In genomic region chr17:47622912-47623554, GRCm38 (mm10) we compare ENCODE assay signal across 22 mouse cellular contexts. TPM values are rescaled to one million over a fixed set of nuclear protein-coding genes. Genes with fewer than 3 reads are reported as not detected.
DNase-seq lines count a peak whose midpoint lies in the region; TF ChIP-seq lines count a peak whose summit lies in the region.
"Had no signal": no experiment of that assay in that cellular context is flagged by ENCODE, and none has a peak within 500 bp of the region (broad histone marks: within the 10 kb centered on the region; RNA-seq: fewer than 3 reads in every experiment).

No protein-coding gene starts in this region.

- peak; percentile 63 for DNase-seq in gastrocnemius, adult 2 months
- no peak for DNase-seq in gastrocnemius, postnatal 10 days
- peak; percentile 61 for DNase-seq in heart, embryonic 10.5 days (ENCODE audit: low spot score)
- no peak for DNase-seq in heart, postnatal 25 days (ENCODE audit: low spot score)
- DNase-seq in gastrocnemius, postnatal 25 days = peak; percentile 28
- DNase-seq in skeletal muscle tissue, adult 2 months (ENCODE audit: low read depth, low spot score) = peak; percentile 24
- no peak for DNase-seq in adrenal gland, postnatal 10 days
- DNase-seq: adrenal gland, adult 2 months; adrenal gland, postnatal 25 days; cerebellum, adult 18-20 months; cerebellum, adult 9-10 months; cerebellum, postnatal 14 days; forebrain, postnatal 0 days; heart, postnatal 4 days; kidney, adult 18-20 months; kidney, adult 9 months had no signal

- no peak for TF ChIP-seq CTCF in gastrocnemius, adult 2 months (IDR thresholded peaks at IDR 0.05)

- H3K27ac ChIP-seq in gastrocnemius, adult 2 months = peak overlapping the region; percentile 46
- H3K27ac ChIP-seq in heart, embryonic 10.5 days = no peak overlapping the region
- H3K27ac ChIP-seq: embryonic facial prominence, embryonic 12.5 days; forebrain, embryonic 10.5 days; forebrain, embryonic 13.5 days; heart, adult 2 months; hindbrain, embryonic 14.5 days; hindbrain, postnatal 0 days had no signal

- H3K4me3 ChIP-seq in gastrocnemius, adult 2 months = no peak overlapping the region
- no peak overlapping the region for H3K4me3 ChIP-seq in heart, embryonic 10.5 days
- H3K4me3 ChIP-seq: embryonic facial prominence, embryonic 12.5 days; forebrain, embryonic 10.5 days; forebrain, embryonic 13.5 days; heart, adult 2 months had no signal

- H3K9me3 ChIP-seq in heart, embryonic 10.5 days = no peaks in the 10 kb centered on the region
- H3K9me3 ChIP-seq: embryonic facial prominence, embryonic 12.5 days; forebrain, embryonic 10.5 days; forebrain, embryonic 13.5 days had no signal

- intact Hi-C loops in gastrocnemius, adult 2 months (cut with DNase I) = no loop called here
- intact Hi-C loops in heart, postnatal 25 days (cut with DNase I) = no loop called here

- H3K27me3 ChIP-seq in heart, embryonic 10.5 days (ENCODE audit: insufficient read depth, poor library complexity, severe bottlenecking) = no peaks in the 10 kb centered on the region
- H3K27me3 ChIP-seq: embryonic facial prominence, embryonic 12.5 days; forebrain, embryonic 13.5 days had no signal

- H3K36me3 ChIP-seq in heart, embryonic 10.5 days = peaks cover 86% of the 10 kb centered on the region

- 95% methylated on average over 14 of the region's 14 CpGs for WGBS in heart, embryonic 10.5 days

- H3K4me1 ChIP-seq in heart, embryonic 10.5 days = peaks cover 3% of the 10 kb centered on the region; the same call in 1 of the 2 replicates

RNA-seq across cellular contexts. Expression of gene Usp49, which starts 7.5 kb away (rescaled TPM):
- total RNA-seq in gastrocnemius, adult 2 months (2021) = 1 to 10 TPM; 3.1 to 4.5 TPM
- 1 to 10 TPM; 4.6 to 4.9 TPM for total RNA-seq in gastrocnemius, postnatal 10 days (2021)
- polyA plus RNA-seq in heart, embryonic 10.5 days (2016; fragmentation: Nextera tagmentation; extraction: Ambion mirVana) = 3.2 and 4.5 TPM in 2 replicates
- total RNA-seq in heart, postnatal 25 days (2021) = 1 to 10 TPM; 3.3 to 4.0 TPM
- 1 to 10 TPM; 2.2 to 2.8 TPM for total RNA-seq in gastrocnemius, postnatal 25 days (2021)
- total RNA-seq in adrenal gland, postnatal 10 days (2021) = 1 to 10 TPM; 6.8 to 9.0 TPM

RNA-seq across cellular contexts. Expression of gene Gm20517, which starts 11.6 kb away (rescaled TPM):
- total RNA-seq in gastrocnemius, adult 2 months (2021) = 1 to 10 TPM in 1 of 2 experiments, under 1 TPM in 1; 0.82 to 2.4 TPM
- total RNA-seq in gastrocnemius, postnatal 10 days (2021) = 1 to 10 TPM; 1.8 to 2.1 TPM
- 1.6 and 2.1 TPM in 2 replicates for polyA plus RNA-seq in heart, embryonic 10.5 days (2016; fragmentation: Nextera tagmentation; extraction: Ambion mirVana)
- total RNA-seq in heart, postnatal 25 days (2021) = 1 to 10 TPM; 2.3 to 2.5 TPM
- total RNA-seq in gastrocnemius, postnatal 25 days (2021) = 1 to 10 TPM; 2.3 to 2.5 TPM
- total RNA-seq in adrenal gland, postnatal 10 days (2021) = 1 to 10 TPM; 2.8 to 5.5 TPM

RNA-seq across cellular contexts. Expression of gene Med20, which starts 11.7 kb away (rescaled TPM):
- total RNA-seq in gastrocnemius, adult 2 months (2021) = 10 to 100 TPM; 17.9 to 18.3 TPM
- total RNA-seq in gastrocnemius, postnatal 10 days (2021) = 10 to 100 TPM; 14.7 to 15.5 TPM
- 36.5 and 42.8 TPM in 2 replicates for polyA plus RNA-seq in heart, embryonic 10.5 days (2016; fragmentation: Nextera tagmentation; extraction: Ambion mirVana)
- total RNA-seq in heart, postnatal 25 days (2021) = 10 to 100 TPM; 18.3 to 20.1 TPM
- 10 to 100 TPM; 16.0 to 16.2 TPM for total RNA-seq in gastrocnemius, postnatal 25 days (2021)
- total RNA-seq in adrenal gland, postnatal 10 days (2021) = 10 to 100 TPM; 38.1 to 39.8 TPM

RNA-seq across cellular contexts. Expression of gene Bysl, which starts 11.7 kb away (rescaled TPM):
- total RNA-seq in gastrocnemius, adult 2 months (2021) = 10 to 100 TPM; 14.2 to 16.0 TPM
- total RNA-seq in gastrocnemius, postnatal 10 days (2021) = 10 to 100 TPM; 13.0 TPM
- polyA plus RNA-seq in heart, embryonic 10.5 days (2016; fragmentation: Nextera tagmentation; extraction: Ambion mirVana) = 37.0 and 43.0 TPM in 2 replicates
- 10 to 100 TPM; 15.0 to 15.8 TPM for total RNA-seq in heart, postnatal 25 days (2021)
- total RNA-seq in gastrocnemius, postnatal 25 days (2021) = 10 to 100 TPM; 12.1 to 13.8 TPM
- 10 to 100 TPM; 14.1 to 16.6 TPM for total RNA-seq in adrenal gland, postnatal 10 days (2021)

Comparison
In these comparisons a context has a peak if more than half of its experiments do, and no peak if none do; other contexts are left out.
1. DNase-seq: peak in gastrocnemius, adult 2 months (single experiment), heart, embryonic 10.5 days (single experiment), gastrocnemius, postnatal 25 days (single experiment) and skeletal muscle tissue, adult 2 months (single experiment); none in gastrocnemius, postnatal 10 days (single experiment), heart, postnatal 25 days (single experiment) and adrenal gland, postnatal 10 days (single experiment).